ENCODE assay signal across 8 mouse cellular contexts in the genomic region with DNA sequence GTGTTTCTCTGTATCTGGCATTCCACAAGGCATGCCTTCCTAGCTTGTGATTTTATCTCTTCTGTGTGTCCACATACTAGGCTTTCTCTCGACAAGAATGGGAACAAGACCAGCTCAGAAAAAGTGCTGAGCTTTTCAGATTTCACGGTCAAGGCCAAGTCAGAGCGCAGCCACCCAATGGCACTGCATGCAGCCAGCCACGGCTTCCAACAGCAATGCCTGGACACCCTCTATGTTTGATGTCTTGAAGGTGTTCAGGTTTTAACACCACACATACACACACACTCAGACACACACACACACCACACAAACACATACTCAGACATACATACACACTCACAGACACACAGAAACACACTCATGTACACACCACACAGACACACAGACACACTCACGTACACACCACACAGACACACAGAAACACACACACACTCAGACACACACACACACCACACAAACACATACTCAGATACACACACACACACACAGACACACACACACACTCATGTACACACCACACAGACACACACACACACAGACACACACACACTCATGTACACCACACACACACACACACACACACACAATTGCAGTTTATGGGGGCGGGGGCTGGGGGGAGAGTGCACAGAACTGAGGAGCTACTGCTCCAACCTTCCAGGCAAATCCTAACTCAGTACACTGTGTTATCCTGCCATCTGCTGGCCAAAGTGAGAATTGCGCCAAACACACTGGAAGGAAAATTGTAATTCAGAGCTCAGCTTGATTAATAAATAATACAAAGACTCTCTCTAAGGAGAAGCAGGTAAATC. TPM values are rescaled to one million over a fixed set of nuclear protein-coding genes. Genes with fewer than 3 reads are reported as not detected.
DNase-seq lines count a peak whose midpoint lies in the region; ATAC-seq and TF ChIP-seq lines count a peak whose summit lies in the region.

No protein-coding gene starts in this region.

- H3K36me3 ChIP-seq in forebrain, embryonic 16.5 days (ENCODE audit: control insufficient read depth, insufficient read depth), result no peaks in the 10 kb centered on the region
- H3K36me3 ChIP-seq in hindbrain, postnatal 0 days (ENCODE audit: insufficient read depth, low read length), result no peaks in the 10 kb centered on the region
- no peaks in the 10 kb centered on the region for H3K36me3 ChIP-seq in midbrain, embryonic 11.5 days (ENCODE audit: control insufficient read depth, insufficient read depth, low read length)

- H3K4me3 ChIP-seq in cerebellum, adult 2 months (replicated peaks; ENCODE audit: insufficient read depth, low read depth, low read length), result no peak overlapping the region
- no peak overlapping the region for H3K4me3 ChIP-seq in forebrain, embryonic 16.5 days (replicated peaks; ENCODE audit: low read length)
- no peak overlapping the region for H3K4me3 ChIP-seq in hindbrain, postnatal 0 days (ENCODE audit: low read length)
- H3K4me3 ChIP-seq in midbrain, embryonic 11.5 days (ENCODE audit: low read depth, low read length), result no peak overlapping the region

- peaks cover 2% of the 10 kb centered on the region for H3K4me1 ChIP-seq in cerebellum, adult 2 months (ENCODE audit: control insufficient read depth, insufficient read depth, low read length)
- 0 out of 2 replicates have a peak, but pooled peaks cover 2% of the 10 kb centered on the region for H3K4me1 ChIP-seq in forebrain, embryonic 16.5 days (replicated peaks; ENCODE audit: control insufficient read depth, insufficient read depth, low read length)
- H3K4me1 ChIP-seq in hindbrain, postnatal 0 days (ENCODE audit: insufficient read depth, low read length), result no peaks in the 10 kb centered on the region
- no peaks in the 10 kb centered on the region for H3K4me1 ChIP-seq in midbrain, embryonic 11.5 days (ENCODE audit: control insufficient read depth, insufficient read depth, low read length)

- no peaks in the 10 kb centered on the region for H3K9me3 ChIP-seq in forebrain, embryonic 16.5 days (ENCODE audit: control insufficient read depth, low read length)
- H3K9me3 ChIP-seq in hindbrain, postnatal 0 days (ENCODE audit: low read length), result no peaks in the 10 kb centered on the region
- H3K9me3 ChIP-seq in midbrain, embryonic 11.5 days (ENCODE audit: control insufficient read depth, low read length), result no peaks in the 10 kb centered on the region

- peak; percentile 88 for ATAC-seq in forebrain, embryonic 16.5 days
- ATAC-seq in hindbrain, postnatal 0 days, result peak; percentile 88
- peak; percentile 79 for ATAC-seq in midbrain, embryonic 11.5 days (ENCODE audit: low FRiP score)

- WGBS in cerebellum, adult 2 months, result 33% methylated on average over 7 of the region's 7 CpGs
- WGBS in forebrain, embryonic 16.5 days, result 48% methylated on average over 7 of the region's 7 CpGs
- WGBS in hindbrain, postnatal 0 days, result 37% methylated on average over 7 of the region's 7 CpGs
- WGBS in midbrain, embryonic 11.5 days, result 56% methylated on average over 7 of the region's 7 CpGs

- no peak for TF ChIP-seq POLR2A in cerebellum, adult 2 months (IDR thresholded peaks at IDR 0.05; ENCODE audit: borderline replicate concordance, insufficient read depth, low read length)

- H3K9ac ChIP-seq in forebrain, embryonic 16.5 days (replicated peaks; ENCODE audit: low read depth, low read length), result no peak overlapping the region
- no peak overlapping the region for H3K9ac ChIP-seq in hindbrain, postnatal 0 days (replicated peaks; ENCODE audit: low read length)
- H3K9ac ChIP-seq in midbrain, embryonic 11.5 days (ENCODE audit: low read length), result no peak overlapping the region

- peak; percentile 78 for TF ChIP-seq CTCF in cerebellum, adult 2 months (IDR thresholded peaks at IDR 0.05; ENCODE audit: borderline replicate concordance, insufficient read depth, low read depth, low read length)
- TF ChIP-seq CTCF in hindbrain, postnatal 0 days (IDR thresholded peaks at IDR 0.05; ENCODE audit: low read depth), result peak; percentile 97

- no peaks in the 10 kb centered on the region for H3K27me3 ChIP-seq in cerebellum, adult 2 months (ENCODE audit: control insufficient read depth, insufficient read depth, low read length)
- no peaks in the 10 kb centered on the region for H3K27me3 ChIP-seq in forebrain, embryonic 16.5 days (replicated peaks; ENCODE audit: control insufficient read depth, insufficient read depth, low read length)
- no peaks in the 10 kb centered on the region for H3K27me3 ChIP-seq in hindbrain, postnatal 0 days (ENCODE audit: insufficient read depth, low read length)
- no peaks in the 10 kb centered on the region for H3K27me3 ChIP-seq in midbrain, embryonic 11.5 days (ENCODE audit: control insufficient read depth, insufficient read depth, low read length)

- peak; percentile 72 for DNase-seq in R1 (ENCODE audit: low read depth, low spot score)
- DNase-seq in cerebellum, adult 2 months, result peak; percentile 41 to 77
- peak; percentile 85 for DNase-seq in hindbrain, postnatal 0 days (ENCODE audit: low spot score)
- peak; percentile 75 to 87 for DNase-seq in left cerebral cortex, postnatal 14 days (ENCODE audit: low spot score in 2 of 2)
- DNase-seq in midbrain, embryonic 11.5 days (ENCODE audit: low spot score, missing footprints), result peak; percentile 99
- DNase-seq in right cerebral cortex, postnatal 36 days (ENCODE audit: low spot score in 2 of 2), result peak; percentile 34 to 44
- DNase-seq in urinary bladder, postnatal 4 days (ENCODE audit: low spot score in 2 of 2), result peak; percentile 53 to 82

- intact Hi-C loops in left cerebral cortex, postnatal 14 days (cut with DNase I), result loop anchor here (1.0 to 10.0 kb wide), 3 partner anchors 149 to 365 kb away; a partner anchor contains a TSS

- H3K4me2 ChIP-seq in forebrain, embryonic 16.5 days (ENCODE audit: low read length), result no peak overlapping the region
- no peak overlapping the region for H3K4me2 ChIP-seq in hindbrain, postnatal 0 days (ENCODE audit: low read depth, low read length)
- H3K4me2 ChIP-seq in midbrain, embryonic 11.5 days, result no peak overlapping the region

- no peak overlapping the region for H3K27ac ChIP-seq in cerebellum, adult 2 months (ENCODE audit: insufficient read depth, low read length)
- no peak overlapping the region for H3K27ac ChIP-seq in forebrain, embryonic 16.5 days (ENCODE audit: low read length)
- H3K27ac ChIP-seq in hindbrain, postnatal 0 days, result no peak overlapping the region
- H3K27ac ChIP-seq in midbrain, embryonic 11.5 days (ENCODE audit: low read depth, low read length), result no peak overlapping the region

RNA-seq across cellular contexts. Expression of a gene that starts 17.2 kb away (rescaled TPM):
- polyA plus RNA-seq in cerebellum, adult 2 months (2012; rRNA removed), result 24.9 and 27.2 TPM in 2 replicates
- polyA plus RNA-seq in forebrain, embryonic 16.5 days (2015; fragmentation: Nextera tagmentation; extraction: Ambion mirVana), result 77.4 and 85.6 TPM in 2 replicates
- 70.4 and 75.6 TPM in 2 replicates for total RNA-seq in hindbrain, postnatal 0 days (2014; rRNA removed)
- 43.8 and 46.0 TPM in 2 replicates for polyA plus RNA-seq in hindbrain, postnatal 0 days (2015; fragmentation: Nextera tagmentation; extraction: Ambion mirVana)
- 10 to 100 TPM; 35.0 to 35.2 TPM for total RNA-seq in left cerebral cortex, postnatal 14 days (2021)
- polyA plus RNA-seq in midbrain, embryonic 11.5 days (2014; fragmentation: Nextera tagmentation; extraction: Ambion mirVana), result 134 and 140 TPM in 2 replicates

RNA-seq across cellular contexts. Expression of a gene that starts 54.6 kb away (rescaled TPM):
- 139 and 153 TPM in 2 replicates for polyA plus RNA-seq in cerebellum, adult 2 months (2012; rRNA removed)
- 47.6 and 58.1 TPM in 2 replicates for polyA plus RNA-seq in forebrain, embryonic 16.5 days (2015; fragmentation: Nextera tagmentation; extraction: Ambion mirVana)
- 74.6 and 78.4 TPM in 2 replicates for total RNA-seq in hindbrain, postnatal 0 days (2014; rRNA removed)
- 127 and 133 TPM in 2 replicates for polyA plus RNA-seq in hindbrain, postnatal 0 days (2015; fragmentation: Nextera tagmentation; extraction: Ambion mirVana)
- 10 to 100 TPM; 69.8 to 72.2 TPM for total RNA-seq in left cerebral cortex, postnatal 14 days (2021)
- 44.8 and 48.8 TPM in 2 replicates for polyA plus RNA-seq in midbrain, embryonic 11.5 days (2014; fragmentation: Nextera tagmentation; extraction: Ambion mirVana)

Comparison
In these comparisons a context has a peak if more than half of its experiments do, and no peak if none do; other contexts are left out.
1. DNase-seq: peak in every context shown above with its lines; median percentile 99 in midbrain, embryonic 11.5 days; 85 in hindbrain, postnatal 0 days; 81 in left cerebral cortex, postnatal 14 days; 72 in R1; 68 in urinary bladder, postnatal 4 days; 59 in cerebellum, adult 2 months; 39 in right cerebral cortex, postnatal 36 days.